Mouse (Mus musculus): ENCODE data around the gene Slc25a13. TPM values are rescaled to one million over a fixed set of nuclear protein-coding genes. Genes with fewer than 3 reads are reported as not detected.

Gene Slc25a13
- polyA plus RNA-seq (2012; rRNA removed; ENCODE audit: low replicate concordance) = 0.85 and 1.4 TPM in 2 replicates

DNA sequence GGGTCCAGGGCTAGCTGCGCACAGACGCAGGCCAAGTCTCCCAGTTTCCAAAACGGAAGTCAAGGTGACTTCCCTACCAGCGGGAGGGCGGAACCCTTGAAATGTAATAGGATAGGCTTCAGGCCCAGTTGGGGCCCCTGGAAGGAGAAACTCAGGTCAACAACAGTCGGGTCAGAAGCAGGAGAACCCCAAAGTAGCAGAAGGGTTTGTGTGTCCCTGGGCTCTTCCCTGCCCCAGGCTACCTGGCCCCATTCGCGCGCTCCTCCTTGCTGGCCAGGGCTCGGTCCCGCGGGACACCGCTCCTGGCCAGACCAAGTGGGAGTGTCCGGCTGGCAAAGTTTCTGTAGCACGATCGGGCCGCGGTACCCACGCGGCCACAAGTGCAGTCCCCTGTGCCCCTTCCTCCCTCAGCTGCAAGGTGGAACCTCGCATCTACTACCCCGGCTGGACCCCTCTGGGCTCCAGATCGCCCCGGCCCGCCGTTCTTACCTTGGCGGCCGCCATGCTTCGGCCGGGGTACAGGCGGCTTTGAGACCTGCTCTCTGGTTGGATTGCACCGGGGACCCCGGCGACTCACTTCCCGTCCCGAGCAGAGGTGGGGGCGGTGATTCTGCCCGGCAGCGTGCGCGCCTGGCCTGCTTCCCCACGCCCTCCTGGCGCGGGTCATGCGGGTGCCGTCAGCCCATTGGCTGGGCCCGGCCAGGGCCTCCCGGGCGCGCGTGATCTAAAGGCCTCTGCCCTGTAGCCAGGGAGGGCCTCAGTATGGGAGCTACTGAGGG is at the start of gene Slc25a13:
Gene Slc25a13, minus strand, starts transcription at position 667 of the 779 bp plus-strand sequence.

